Mouse (Mus musculus) cerebellum, postnatal 36 days (tissue): ENCODE data around the gene Rexo4.

Source experiments
- DNase-seq, 2 experiments: peaks; one replicate each; pipeline ENCODE4 v3.0.0; 2021 to 2022; ENCODE audit warnings: mixed read lengths in 2 of 2

The Rexo4 gene

GRCm38 (mm10) chr2:26963923-26964723 lies at the start of gene Rexo4:
TSS of gene Rexo4 (minus strand) at chr2:26964386.
- peak; percentile 94 to 96 for DNase-seq

- peak; percentile 83 to 88 for DNase-seq
Observed at GRCm38 (mm10) chr2:27009714-27010244, 45.6 kb upstream of the Rexo4 start, which contains the start of gene Cacfd1. TSS of gene Cacfd1 (plus strand) at chr2:27009926.

GRCm38 (mm10) chr2:27007701-27008100 lies 43.5 kb upstream of the Rexo4 start:
- no peak for DNase-seq

GRCm38 (mm10) chr2:27006255-27006654 lies 42.1 kb upstream of the Rexo4 start:
- DNase-seq, result no peak

- no peak for DNase-seq
Observed at GRCm38 (mm10) chr2:26997993-26998392, 33.8 kb upstream of the Rexo4 start.

- no peak for DNase-seq
Observed at GRCm38 (mm10) chr2:26997498-26997897, 33.3 kb upstream of the Rexo4 start.

GRCm38 (mm10) chr2:26993936-26994335 lies 29.8 kb upstream of the Rexo4 start:
- DNase-seq, result no peak

GRCm38 (mm10) chr2:26984640-26985039 lies 20.5 kb upstream of the Rexo4 start:
- no peak for DNase-seq

GRCm38 (mm10) chr2:26984179-26984578 lies 20.0 kb upstream of the Rexo4 start:
- DNase-seq, result no peak

GRCm38 (mm10) chr2:26980361-26980760 lies 16.2 kb upstream of the Rexo4 start:
- DNase-seq, result no peak

- no peak for DNase-seq
Observed at GRCm38 (mm10) chr2:26973960-26974359, 9.8 kb upstream of the Rexo4 start.

GRCm38 (mm10) chr2:26973116-26973515 lies 8.9 kb upstream of the Rexo4 start, which contains the start of gene Adamts13:
TSS of gene Adamts13 (plus strand) at chr2:26973416.
- DNase-seq, result no peak

- no peak for DNase-seq
Observed at GRCm38 (mm10) chr2:26967262-26967661, 3.1 kb upstream of the Rexo4 start.

- DNase-seq, result no peak
Observed at GRCm38 (mm10) chr2:26964724-26965370, 661 bp upstream of the Rexo4 start.

- no peak for DNase-seq
Observed at GRCm38 (mm10) chr2:26960756-26961155, 3.4 kb downstream of the Rexo4 start.

- DNase-seq, result no peak
Observed at GRCm38 (mm10) chr2:26957488-26957859, 6.7 kb downstream of the Rexo4 start.

- DNase-seq, result no peak
Observed at GRCm38 (mm10) chr2:26956811-26957487, 7.2 kb downstream of the Rexo4 start.

GRCm38 (mm10) chr2:26954735-26955395 lies 9.3 kb downstream of the Rexo4 start:
- DNase-seq, result no peak

GRCm38 (mm10) chr2:26952866-26953265 lies 11.3 kb downstream of the Rexo4 start:
- DNase-seq, result peak in 1 of 2 experiments; percentile 20

- DNase-seq, result no peak
Observed at GRCm38 (mm10) chr2:26952193-26952592, 12.0 kb downstream of the Rexo4 start.

- no peak for DNase-seq
Observed at GRCm38 (mm10) chr2:26951346-26951905, 12.8 kb downstream of the Rexo4 start.

- DNase-seq, result no peak
Observed at GRCm38 (mm10) chr2:26950411-26950810, 13.8 kb downstream of the Rexo4 start.
